Mouse (Mus musculus) olfactory bulb, adult 2 months (tissue): Measurements from ENCODE around the gene Cry2.

Experiments used
- CTCF ChIP-seq: fragments of 200-500 bp; IDR thresholded peaks from 2 replicates; pipeline ENCODE4 v1.5.1; 2012; ENCODE audit warnings: low read depth, mild to moderate bottlenecking, low read length, moderate library complexity; ENCODE audit not compliant: insufficient read depth
- POLR2A ChIP-seq: fragments of 200-500 bp; IDR thresholded peaks from 2 replicates; pipeline ENCODE4 v1.6.1; 2012; ENCODE audit warnings: mild to moderate bottlenecking, low read depth, low read length, moderate library complexity; ENCODE audit not compliant: insufficient read depth

DNA sequence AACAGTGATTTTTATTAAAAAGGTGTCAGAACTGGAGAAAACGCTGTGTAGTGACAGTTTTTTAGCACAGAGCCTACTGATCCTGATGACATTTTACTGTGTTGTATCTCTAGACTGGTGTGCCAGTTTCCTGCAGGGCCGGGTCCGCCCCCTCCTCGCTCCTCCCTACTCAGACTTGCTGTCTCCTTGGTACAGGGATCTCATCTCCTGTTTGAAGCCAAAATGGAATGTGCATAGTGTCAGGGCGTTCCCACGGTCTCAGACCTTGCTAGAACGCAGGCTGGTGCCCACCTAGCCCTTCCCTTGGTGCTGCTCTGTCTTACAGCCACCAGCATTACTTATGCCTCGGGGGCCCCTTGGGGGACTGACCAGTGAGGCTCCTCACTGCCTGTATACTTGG lies 72.0 kb downstream of the Cry2 start:
- no peak for TF ChIP-seq CTCF
- no peak for TF ChIP-seq POLR2A
